In genomic region chr7:43562006-43562633, GRCm38 (mm10) we compare ENCODE assay signal across 8 mouse cellular contexts. TPM values are rescaled to one million over a fixed set of nuclear protein-coding genes. Genes with fewer than 3 reads are reported as not detected.
DNase-seq lines count a peak whose midpoint lies in the region; ATAC-seq and TF ChIP-seq lines count a peak whose summit lies in the region.

Gene Zfp658 (plus strand): TSS chr7:43562256.

- no peaks in the 10 kb centered on the region for H3K27me3 ChIP-seq in intestine, postnatal 0 days (replicated peaks; ENCODE audit: control insufficient read depth, insufficient read depth, low read length)
- H3K27me3 ChIP-seq in midbrain, embryonic 10.5 days (ENCODE audit: low read depth, poor library complexity, severe bottlenecking): no peaks in the 10 kb centered on the region

- intact Hi-C loops in left cerebral cortex, postnatal 36 days (cut with DNase I): loop anchor here (1.0 to 5.0 kb wide), 3 partner anchors 17 to 110 kb away; partner anchors contain the start of genes Ctu1 and Zfp719

- peak within 1 kb of the TSS; percentile 62 for H3K4me3 ChIP-seq in intestine, postnatal 0 days (ENCODE audit: low read depth, low read length)
- H3K4me3 ChIP-seq in midbrain, embryonic 10.5 days: peak within 1 kb of the TSS; percentile 78

- peak; percentile 37 for TF ChIP-seq CTCF in intestine, postnatal 0 days (IDR thresholded peaks at IDR 0.05; ENCODE audit: low read depth)

- H3K36me3 ChIP-seq in intestine, postnatal 0 days (ENCODE audit: control insufficient read depth, insufficient read depth): peaks cover 2% of the 10 kb centered on the region
- peaks cover 21% of the 10 kb centered on the region for H3K36me3 ChIP-seq in midbrain, embryonic 10.5 days

- H3K27ac ChIP-seq in intestine, postnatal 0 days (ENCODE audit: low read depth, low read length): peak within 1 kb of the TSS; percentile 46
- peak within 1 kb of the TSS; percentile 90 for H3K27ac ChIP-seq in midbrain, embryonic 10.5 days (replicated peaks)

- no peaks in the 10 kb centered on the region for H3K9me3 ChIP-seq in intestine, postnatal 0 days (ENCODE audit: control insufficient read depth)
- H3K9me3 ChIP-seq in midbrain, embryonic 10.5 days (replicated peaks): no peaks in the 10 kb centered on the region

- peak; percentile 78 for DNase-seq in adrenal gland, adult 8-10 months
- DNase-seq in embryo, embryonic 11.5 days (ENCODE audit: low read depth, low spot score): peak; percentile 82
- peak; percentile 81 to 84 for DNase-seq in left cerebral cortex, postnatal 36 days (ENCODE audit: low spot score in 2 of 2)
- peak; percentile 89 for DNase-seq in midbrain, embryonic 10.5 days (ENCODE audit: low spot score)
- peak; percentile 79 to 86 for DNase-seq in right cerebral cortex, postnatal 36 days (ENCODE audit: low spot score in 2 of 2)
- DNase-seq in urinary bladder, postnatal 4 days (ENCODE audit: low spot score in 2 of 2): peak; percentile 81

- no peaks in the 10 kb centered on the region; the same call in 1 of the 2 replicates for H3K4me1 ChIP-seq in intestine, postnatal 0 days (replicated peaks; ENCODE audit: control insufficient read depth, insufficient read depth, low read length)
- peaks cover 21% of the 10 kb centered on the region for H3K4me1 ChIP-seq in midbrain, embryonic 10.5 days

- peak; percentile 75 for ATAC-seq in granulocyte monocyte progenitor cell, adult 5-6 weeks (replicated peaks; ENCODE audit: poor library complexity, severe bottlenecking)
- ATAC-seq in intestine, postnatal 0 days: peak; percentile 74

- H3K4me2 ChIP-seq in intestine, postnatal 0 days (replicated peaks; ENCODE audit: low read depth): peak within 1 kb of the TSS; percentile 95

- H3K9ac ChIP-seq in intestine, postnatal 0 days (ENCODE audit: low read depth, low read length): peak within 1 kb of the TSS; percentile 63

- WGBS in intestine, postnatal 0 days: under 1% methylated on average over 27 of the region's 27 CpGs
- whole genome bisulfite sequencing in midbrain, embryonic 10.5 days: under 1% methylated on average over 27 of the region's 27 CpGs

RNA-seq across cellular contexts. Expression of gene Zfp658, which starts in this region (rescaled TPM):
- total RNA-seq in adrenal gland, adult 8-10 months (2022): 1 to 10 TPM; 2.8 to 4.1 (median 3.5) TPM
- 1.7 and 1.9 TPM in 2 replicates for total RNA-seq in granulocyte monocyte progenitor cell, adult 5-6 weeks (2014; fragmentation: Nextera tagmentation)
- 0.98 and 1.5 TPM in 2 replicates for total RNA-seq in granulocyte monocyte progenitor cell, adult 5-6 weeks (2017)
- polyA plus RNA-seq in intestine, postnatal 0 days (2015; fragmentation: Nextera tagmentation; extraction: Ambion mirVana): 0.68 and 0.75 TPM in 2 replicates
- 1 to 10 TPM; 4.0 to 4.6 TPM for total RNA-seq in left cerebral cortex, postnatal 36 days (2021)
- 4.7 and 5.9 TPM in 2 replicates for polyA plus RNA-seq in midbrain, embryonic 10.5 days (2016; fragmentation: Nextera tagmentation; extraction: Ambion mirVana)

Comparison
In these comparisons a context has a peak if more than half of its experiments do, and no peak if none do; other contexts are left out.
1. Peak in every context shown above with its lines: DNase-seq, ATAC-seq, H3K4me3 ChIP-seq and H3K27ac ChIP-seq.
2. Peak in ATAC-seq, H3K4me3 ChIP-seq, H3K27ac ChIP-seq, H3K9ac ChIP-seq and H3K4me2 ChIP-seq in intestine, postnatal 0 days; RNA of the gene not detected or under 1 TPM.